Mouse (Mus musculus) embryo, embryonic 10 days (tissue): ENCODE results near the gene Zfp697.
"Not testable (repeated sequence)": the region's sequence is repeated elsewhere in the genome, so short reads cannot be mapped to it uniquely, and the experiment has no call there.

Experiments used
- DNase-seq: peaks from one replicate; pipeline ENCODE4 v3.0.0-alpha.2; 2015; ENCODE audit warnings: low spot score

The Zfp697 gene

GRCm38 (mm10) chr3:98422926-98423325 lies 40.7 kb downstream of the Zfp697 start:
- no peak for DNase-seq

GRCm38 (mm10) chr3:98426749-98427148 lies 44.5 kb downstream of the Zfp697 start:
- DNase-seq = no peak

- no peak for DNase-seq
Observed at GRCm38 (mm10) chr3:98427260-98427599, 45.0 kb downstream of the Zfp697 start.

- peak; percentile 80 for DNase-seq
Observed at GRCm38 (mm10) chr3:98427600-98428448, 45.6 kb downstream of the Zfp697 start.

GRCm38 (mm10) chr3:98428449-98428775 lies 46.2 kb downstream of the Zfp697 start:
- DNase-seq = peak; percentile 44

GRCm38 (mm10) chr3:98428928-98429525 lies 46.8 kb downstream of the Zfp697 start:
- no peak for DNase-seq

GRCm38 (mm10) chr3:98434088-98434816 lies 52.0 kb downstream of the Zfp697 start:
- peak; percentile 34 for DNase-seq

GRCm38 (mm10) chr3:98435030-98435429 lies 52.8 kb downstream of the Zfp697 start:
- DNase-seq = no peak

GRCm38 (mm10) chr3:98442245-98442644 lies 60.0 kb downstream of the Zfp697 start:
- DNase-seq = not testable (repeated sequence)

GRCm38 (mm10) chr3:98443149-98443779 lies 61.0 kb downstream of the Zfp697 start:
- DNase-seq = not testable (repeated sequence)

- not testable (repeated sequence) for DNase-seq
Observed at GRCm38 (mm10) chr3:98443924-98444323, 61.7 kb downstream of the Zfp697 start.

- not testable (repeated sequence) for DNase-seq
Observed at GRCm38 (mm10) chr3:98453786-98454185, 71.5 kb downstream of the Zfp697 start.

- DNase-seq = not testable (repeated sequence)
Observed at GRCm38 (mm10) chr3:98457026-98457425, 74.8 kb downstream of the Zfp697 start, which contains the start of gene Gm4450. TSS of gene Gm4450 (minus strand) at chr3:98457126.

- DNase-seq = not testable (repeated sequence)
Observed at GRCm38 (mm10) chr3:98469323-98469722, 87.1 kb downstream of the Zfp697 start.

GRCm38 (mm10) chr3:98471057-98471456 lies 88.8 kb downstream of the Zfp697 start:
- DNase-seq = not testable (repeated sequence)

- DNase-seq = not testable (repeated sequence)
Observed at GRCm38 (mm10) chr3:98471499-98471898, 89.2 kb downstream of the Zfp697 start.

GRCm38 (mm10) chr3:98494184-98494583 lies 111.9 kb downstream of the Zfp697 start:
- not testable (repeated sequence) for DNase-seq

- not testable (repeated sequence) for DNase-seq
Observed at GRCm38 (mm10) chr3:98495055-98495454, 112.8 kb downstream of the Zfp697 start.

- not testable (repeated sequence) for DNase-seq
Observed at GRCm38 (mm10) chr3:98496762-98497161, 114.5 kb downstream of the Zfp697 start.

- not testable (repeated sequence) for DNase-seq
Observed at GRCm38 (mm10) chr3:98497401-98497800, 115.1 kb downstream of the Zfp697 start.

- not testable (repeated sequence) for DNase-seq
Observed at GRCm38 (mm10) chr3:98507229-98507628, 125.0 kb downstream of the Zfp697 start.

- DNase-seq = not testable (repeated sequence)
Observed at GRCm38 (mm10) chr3:98510414-98510813, 128.2 kb downstream of the Zfp697 start, which contains the start of gene Hsd3b4. TSS of gene Hsd3b4 (minus strand) at chr3:98510514.
